Mouse (Mus musculus): ENCODE data around the gene Olfr1220.

The Olfr1220 gene
- long read RNA-seq, experiment 1 = 0 reads
- long read RNA-seq, experiment 2 = 0 reads

DNA sequence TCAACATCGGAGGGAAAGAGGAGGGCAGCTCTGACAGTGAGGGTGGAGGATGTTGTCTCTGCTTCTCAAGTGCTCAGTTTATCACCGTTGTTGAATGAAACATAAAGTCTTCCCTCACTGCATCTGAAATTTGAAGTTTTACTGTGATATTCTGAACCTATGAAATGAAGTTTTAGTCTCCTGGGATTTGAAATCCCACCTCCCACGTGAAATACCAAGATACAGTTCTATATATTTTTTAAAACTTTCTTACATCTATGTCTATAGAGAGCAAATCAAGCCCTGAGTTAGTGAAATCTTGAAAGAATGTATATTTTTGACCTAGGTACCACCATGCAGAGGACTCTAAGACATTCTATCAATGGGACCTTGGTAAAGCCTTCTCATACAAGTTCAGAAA, at the start of gene Olfr1220:
Olfr1220 (minus strand) TSS at position 101 of the 400 bp plus-strand sequence.
- intact Hi-C loops (cut with DNase I) = no loop called here

DNA sequence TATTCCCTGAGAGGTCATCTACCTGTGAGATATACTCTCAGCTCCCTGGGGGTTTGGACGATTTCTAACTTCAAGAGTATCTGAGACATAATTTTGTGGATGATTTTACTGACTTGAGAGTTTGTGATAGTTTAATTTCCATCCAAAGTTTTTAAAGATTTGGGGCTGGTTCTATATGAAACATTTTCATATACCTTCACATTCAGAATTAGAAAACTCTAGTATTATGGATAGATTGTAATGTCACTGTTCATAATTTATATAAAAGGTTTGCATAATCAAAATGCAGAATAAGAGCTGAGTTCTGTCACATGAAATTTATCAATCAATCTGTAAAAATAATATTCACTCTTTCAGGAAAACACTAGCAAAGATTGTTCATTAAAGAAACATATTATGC, 44.8 kb upstream of the Olfr1220 start, which contains the start of gene Olfr1223:
Olfr1223 (minus strand) TSS at position 101 of the 400 bp plus-strand sequence.
- intact Hi-C loops (cut with DNase I) = no loop called here

DNA sequence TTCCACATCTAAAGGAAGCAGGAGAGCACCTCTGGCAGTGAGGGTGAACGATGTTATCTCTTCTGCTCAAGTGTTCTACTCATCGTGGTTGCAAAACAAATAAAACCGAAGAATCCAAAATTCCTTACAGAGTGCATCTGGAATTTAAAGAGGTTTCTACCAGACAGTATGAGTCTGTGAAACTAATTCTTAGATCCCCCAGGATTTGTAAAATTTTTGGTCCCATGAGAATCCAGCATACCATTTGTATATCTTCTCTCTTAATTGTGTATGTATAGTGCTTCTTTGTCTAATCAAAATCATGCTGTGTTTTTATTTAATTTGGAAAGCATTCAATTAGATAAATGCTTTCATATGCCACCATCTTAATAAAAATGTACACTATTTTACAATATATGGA, 26.3 kb upstream of the Olfr1220 start, which contains the start of gene Olfr1222:
Olfr1222 (minus strand) TSS at position 101 of the 400 bp plus-strand sequence.
- intact Hi-C loops (cut with DNase I) = no loop called here

DNA sequence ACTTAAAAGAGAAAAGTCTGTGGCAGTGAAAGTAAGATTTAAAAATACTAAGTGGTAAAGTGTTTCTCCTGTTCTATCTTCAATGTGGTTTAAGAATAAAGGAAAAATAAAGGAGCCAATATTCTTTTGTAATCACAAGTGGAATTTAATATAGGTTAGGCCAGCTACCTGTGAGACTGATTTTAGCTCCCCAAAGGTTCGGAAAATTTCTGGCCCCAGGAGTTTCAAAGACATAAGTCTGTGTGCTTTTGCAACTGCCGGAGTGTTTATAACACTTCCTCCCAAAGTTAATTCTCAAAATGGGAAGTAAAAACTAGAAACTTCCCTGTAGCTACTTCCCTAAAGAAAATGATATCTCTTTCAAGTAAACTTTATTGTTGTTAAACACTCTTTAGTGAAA, 10.5 kb upstream of the Olfr1220 start, which contains the start of gene Olfr1221:
Olfr1221 (minus strand) TSS at position 101 of the 400 bp plus-strand sequence.
- intact Hi-C loops (cut with DNase I) = no loop called here

DNA sequence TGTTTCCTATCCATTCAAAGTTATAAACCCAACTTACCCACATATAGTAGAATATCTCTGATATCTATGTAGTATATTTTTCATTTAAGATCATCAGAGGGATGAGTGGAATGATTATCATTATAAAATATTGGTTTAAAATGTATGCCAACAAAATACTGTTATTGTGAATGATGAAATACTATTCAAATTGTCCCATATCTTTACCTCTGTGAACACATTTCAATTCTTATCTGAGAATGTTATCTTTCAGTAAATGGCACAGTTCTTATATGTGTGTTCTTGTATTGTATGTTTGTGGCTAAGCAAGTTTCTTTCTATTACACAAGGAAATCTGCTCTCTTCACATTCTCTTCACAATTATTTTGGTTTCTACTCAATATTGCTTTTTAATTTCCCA, 984 bp downstream of the Olfr1220 start:
- intact Hi-C loops (cut with DNase I) = no loop called here

DNA sequence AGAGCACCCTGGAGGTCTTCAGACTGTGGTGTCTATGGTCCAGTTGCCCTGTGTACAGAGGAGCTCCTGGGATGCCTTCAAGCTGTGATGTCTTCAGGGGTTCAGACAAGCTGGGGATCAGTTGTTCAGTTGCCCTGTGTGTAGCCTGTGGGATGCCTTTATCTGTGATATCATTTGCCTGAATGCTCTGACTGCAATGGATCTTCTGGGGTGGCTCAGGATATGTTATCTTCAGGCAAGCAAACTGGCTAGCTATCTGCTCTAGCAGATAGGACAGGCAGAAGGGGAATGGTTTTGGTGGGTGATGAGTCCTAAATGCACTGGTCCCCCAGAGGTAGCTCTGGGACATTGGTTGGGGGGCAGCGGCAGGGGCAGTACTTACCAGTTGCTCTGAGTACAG, 12.8 kb downstream of the Olfr1220 start:
- intact Hi-C loops (cut with DNase I) = no loop called here

DNA sequence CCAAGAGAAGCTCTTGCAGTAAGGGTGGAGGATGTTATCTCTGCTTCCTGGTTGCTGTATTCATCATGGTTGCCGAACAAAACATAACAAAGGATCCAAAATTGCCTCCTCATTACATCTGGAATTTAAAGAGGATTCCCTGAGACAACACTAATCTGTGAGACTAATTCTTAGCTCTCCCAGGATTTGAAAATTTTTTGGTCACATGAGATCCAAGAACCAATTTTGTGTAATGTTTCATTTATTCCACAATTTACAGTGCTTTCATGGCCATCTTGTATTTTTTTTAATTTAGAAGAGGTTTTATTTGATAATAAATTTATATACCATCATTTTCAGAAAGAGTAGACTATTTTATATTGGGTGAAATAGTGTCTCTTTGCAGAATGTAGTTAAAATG, 23.2 kb downstream of the Olfr1220 start, which contains the start of gene Olfr1219:
Olfr1219 (minus strand) TSS at position 101 of the 400 bp plus-strand sequence.
- intact Hi-C loops (cut with DNase I) = no loop called here

DNA sequence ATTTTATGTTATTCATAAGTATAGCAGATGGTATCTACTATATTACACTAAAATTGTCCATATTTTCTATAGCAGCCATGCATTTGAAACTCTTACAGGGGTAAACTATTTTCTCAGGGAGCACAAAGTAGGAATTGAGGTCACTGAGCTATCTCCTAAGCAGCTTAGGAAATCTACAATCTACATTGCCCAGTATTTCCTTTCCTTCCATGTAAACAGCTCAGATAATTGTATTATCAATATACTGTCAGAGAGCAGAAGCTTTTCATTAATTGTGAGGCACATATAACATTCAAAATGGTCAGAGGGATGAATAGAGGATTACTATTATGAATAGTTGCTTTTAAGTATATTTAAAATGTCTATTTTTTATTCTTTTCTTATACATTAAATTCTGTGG, 25.1 kb downstream of the Olfr1220 start:
- intact Hi-C loops (cut with DNase I) = no loop called here

DNA sequence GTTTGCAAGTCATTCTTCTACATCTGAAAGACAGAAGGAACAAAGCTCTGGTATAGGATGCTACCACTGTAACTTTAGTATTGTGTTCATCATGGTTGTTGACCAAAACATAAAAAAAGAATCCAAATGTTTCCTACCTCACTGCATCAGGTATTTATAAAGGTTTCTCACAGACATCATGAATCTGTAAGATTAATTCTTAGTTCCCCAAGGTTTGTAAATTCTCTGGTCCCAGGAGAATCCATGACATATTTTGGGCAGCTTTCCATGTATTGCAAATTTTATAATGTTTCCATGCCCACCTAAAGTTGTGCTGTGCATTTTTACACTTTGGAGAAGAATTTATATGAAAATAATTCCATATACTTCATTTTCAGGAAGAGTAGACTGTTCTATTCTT, 45.5 kb downstream of the Olfr1220 start, which contains the start of gene Olfr1218:
Olfr1218 (minus strand) TSS at position 101 of the 400 bp plus-strand sequence.
- intact Hi-C loops (cut with DNase I) = no loop called here

All from adrenal gland (tissue).